Mouse (Mus musculus) gastrocnemius, postnatal 10 days (tissue): ENCODE data around the gene Ralgps1. TPM values are rescaled to one million over a fixed set of nuclear protein-coding genes. Genes with fewer than 3 reads are reported as not detected.
A peak's percentile ranks its signal among the peaks of the same experiment; 100 is the strongest.

Experiments used
- DNase-seq: peaks from one replicate; pipeline ENCODE4 v3.0.0; 2021; ENCODE audit warnings: mixed read lengths
- total RNA-seq, 2 experiments: library from RNA; stranded (reverse); gene quantifications; 2 replicates each; pipeline ENCODE4 v1.2.3; 2021

Gene Ralgps1
- total RNA-seq, 2 experiments from 2014 or later, result 4.1 to 5.2 TPM

GRCm38 (mm10) chr2:33321031-33321430, 50.3 kb downstream of the Ralgps1 start:
- DNase-seq, result no peak

DNA sequence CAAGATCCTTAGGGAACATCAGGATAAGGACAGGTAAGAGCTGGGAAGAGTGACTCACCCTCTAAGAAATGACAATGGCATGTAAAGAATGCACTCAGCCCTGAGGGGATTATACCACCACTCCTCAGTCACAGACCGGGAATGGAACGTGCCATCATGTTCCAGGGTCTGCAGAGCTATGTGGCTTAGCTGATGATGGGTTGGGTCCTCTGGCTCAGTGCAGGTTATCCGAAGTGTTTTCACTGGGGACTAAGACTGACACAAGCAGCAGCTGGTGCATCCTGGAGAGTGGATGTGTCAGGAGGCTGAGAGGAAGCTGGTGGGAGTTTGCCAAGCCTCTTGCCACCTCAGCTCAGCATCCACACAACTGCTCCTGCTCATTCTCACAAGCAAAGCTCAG, 50.7 kb downstream of the Ralgps1 start:
- DNase-seq, result no peak

GRCm38 (mm10) chr2:33319934-33320333, 51.4 kb downstream of the Ralgps1 start:
- no peak for DNase-seq

- no peak for DNase-seq
Observed at GRCm38 (mm10) chr2:33319455-33319854, 51.8 kb downstream of the Ralgps1 start.

DNA sequence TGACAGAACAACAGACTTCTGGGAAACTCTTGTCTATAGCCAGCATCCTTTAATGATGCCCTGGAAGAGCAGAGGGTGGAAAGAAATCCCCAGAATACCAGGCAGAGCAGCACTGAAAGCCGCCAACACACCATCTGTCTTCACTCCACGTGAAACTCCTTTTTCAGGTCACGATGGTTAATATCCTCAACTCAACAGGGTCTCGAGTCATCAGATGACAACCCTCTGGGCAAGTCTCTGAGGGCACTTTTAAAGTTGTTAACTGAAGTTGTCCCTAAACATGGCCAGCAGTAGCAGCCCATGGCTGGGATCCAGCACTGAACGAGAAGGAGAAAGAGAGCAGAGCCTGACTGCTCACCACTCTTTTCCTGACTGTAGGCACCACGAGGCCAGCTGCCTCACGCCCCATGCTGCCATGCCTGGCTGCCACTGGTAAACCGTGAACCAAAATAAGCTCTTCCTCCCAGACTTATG, 52.8 kb downstream of the Ralgps1 start:
- peak; percentile 38 for DNase-seq

DNA sequence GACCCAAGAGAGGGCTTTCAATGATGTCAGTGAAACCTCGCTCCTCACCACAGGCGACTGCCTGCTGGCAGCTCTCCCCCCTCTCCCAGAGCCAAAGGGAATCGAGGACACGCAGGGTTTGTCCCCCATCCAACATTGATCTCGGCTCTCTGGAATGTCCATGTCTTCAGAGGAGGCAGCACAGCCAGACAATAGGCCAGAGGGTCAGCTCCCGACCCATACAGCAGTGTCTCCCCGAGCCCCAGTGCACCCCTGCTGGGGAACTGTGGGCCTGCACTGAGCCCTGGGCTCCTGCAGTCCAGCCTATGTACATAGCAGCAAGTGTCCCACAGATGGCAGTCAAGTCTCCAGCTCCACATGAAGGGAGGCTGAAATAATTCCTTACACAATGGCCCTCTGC, 54.8 kb downstream of the Ralgps1 start:
- peak; percentile 88 for DNase-seq

DNA sequence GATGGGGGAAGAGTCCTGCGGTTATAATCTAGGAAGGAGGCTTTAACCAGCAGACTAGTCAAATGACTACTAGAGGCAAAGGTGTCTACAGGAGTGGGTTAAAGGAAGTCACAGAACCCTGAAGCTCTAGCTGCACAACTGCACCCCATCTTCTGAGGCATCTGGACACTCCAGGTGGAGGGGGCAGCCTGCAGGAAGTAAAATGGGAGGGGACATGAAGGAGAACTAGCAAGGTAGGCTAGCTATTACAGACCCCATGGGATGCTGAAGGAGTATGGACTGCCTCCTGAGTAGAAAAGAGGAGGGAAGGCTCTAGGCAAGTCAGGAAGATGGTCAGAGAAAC, 55.3 kb downstream of the Ralgps1 start:
- no peak for DNase-seq

DNA sequence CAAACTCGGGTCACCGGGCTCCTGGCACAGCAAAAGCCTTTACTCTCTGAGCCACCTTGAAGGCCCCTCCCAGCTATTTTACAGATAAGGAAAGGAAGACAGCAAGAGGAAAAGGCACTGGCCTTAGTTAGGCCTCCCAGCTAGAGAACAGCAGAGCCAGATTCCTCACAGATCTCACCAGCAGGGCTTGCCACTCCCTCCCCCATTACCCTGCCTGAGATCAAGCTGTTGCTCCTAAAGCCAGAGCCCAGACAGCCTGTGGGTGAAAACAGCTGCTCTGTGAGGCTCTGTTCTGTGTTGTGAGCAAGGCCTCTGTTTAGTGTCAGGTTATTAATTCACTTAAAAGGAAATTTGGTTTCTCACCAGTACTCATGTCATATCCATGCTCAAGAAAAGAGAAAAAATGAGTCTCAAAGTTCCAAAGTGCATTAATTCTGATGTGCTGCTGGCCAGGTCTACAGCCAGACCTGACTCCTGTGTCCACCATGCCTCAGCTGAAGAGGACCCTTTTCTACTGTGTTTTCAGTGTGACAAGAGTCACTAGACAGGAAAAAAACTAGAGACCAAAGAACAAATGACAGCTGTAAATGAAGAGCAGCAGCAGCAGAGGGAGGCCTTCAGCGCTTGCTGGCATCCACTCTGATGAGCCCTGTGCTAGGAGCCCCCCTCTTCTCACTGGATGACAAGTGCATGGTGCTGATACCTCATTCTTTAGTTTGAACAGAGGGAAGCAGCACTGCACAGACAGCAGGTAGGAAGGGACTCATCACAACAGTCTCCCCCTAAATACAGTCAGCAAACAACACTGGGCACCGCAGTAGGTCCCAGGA, 55.8 kb downstream of the Ralgps1 start:
- DNase-seq, result no peak

GRCm38 (mm10) chr2:33309426-33309825, 61.9 kb downstream of the Ralgps1 start:
- DNase-seq, result peak; percentile 44

- no peak for DNase-seq
Observed at GRCm38 (mm10) chr2:33306565-33306964, 64.7 kb downstream of the Ralgps1 start.

DNA sequence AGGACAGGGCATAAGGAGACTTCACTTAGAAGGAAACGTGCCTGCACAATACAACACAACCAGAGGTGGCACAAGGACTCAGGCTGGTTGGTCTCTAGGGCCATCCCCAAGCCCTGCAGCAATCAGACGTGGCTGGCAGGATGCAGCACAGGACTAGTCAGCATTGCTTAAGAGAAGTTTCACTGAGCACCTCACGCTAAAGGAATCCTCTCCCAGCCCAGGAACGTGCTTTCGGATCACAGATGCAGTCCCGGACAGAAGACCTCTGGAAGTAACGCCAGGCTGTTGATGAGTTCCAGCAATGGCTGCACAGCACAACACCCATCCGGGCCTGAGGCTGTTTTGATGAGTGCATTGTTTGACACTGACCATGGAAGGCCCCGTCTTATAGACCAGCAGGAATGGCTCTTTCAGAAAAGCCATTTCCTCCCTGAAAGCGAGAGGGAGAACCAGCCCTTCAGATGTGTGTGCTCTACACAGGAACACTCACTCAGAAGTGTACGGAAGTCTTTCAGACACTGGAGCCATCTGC, 67.8 kb downstream of the Ralgps1 start:
- DNase-seq, result no peak

DNA sequence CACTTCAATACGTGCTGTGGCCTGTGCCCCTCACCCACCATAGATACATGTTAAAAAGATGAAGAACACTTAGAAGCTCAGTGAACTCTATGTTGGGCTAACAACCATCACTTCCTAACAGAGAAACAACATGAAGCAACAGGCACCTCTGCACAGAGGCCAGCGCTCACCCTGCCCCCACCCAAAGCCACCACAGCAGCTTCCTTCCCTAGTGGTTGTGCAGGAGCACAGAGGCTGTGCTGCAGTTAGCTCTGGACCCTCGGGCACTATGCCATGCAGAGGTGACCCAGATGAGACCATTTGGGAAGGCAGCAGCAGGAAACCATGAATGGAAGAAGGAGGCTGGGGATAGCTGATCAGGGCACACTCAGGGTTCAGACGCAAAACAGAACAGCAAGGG, 68.5 kb downstream of the Ralgps1 start:
- DNase-seq, result no peak

GRCm38 (mm10) chr2:33302405-33302804, 68.9 kb downstream of the Ralgps1 start:
- DNase-seq, result no peak

GRCm38 (mm10) chr2:33300371-33301046, 70.8 kb downstream of the Ralgps1 start:
- no peak for DNase-seq

DNA sequence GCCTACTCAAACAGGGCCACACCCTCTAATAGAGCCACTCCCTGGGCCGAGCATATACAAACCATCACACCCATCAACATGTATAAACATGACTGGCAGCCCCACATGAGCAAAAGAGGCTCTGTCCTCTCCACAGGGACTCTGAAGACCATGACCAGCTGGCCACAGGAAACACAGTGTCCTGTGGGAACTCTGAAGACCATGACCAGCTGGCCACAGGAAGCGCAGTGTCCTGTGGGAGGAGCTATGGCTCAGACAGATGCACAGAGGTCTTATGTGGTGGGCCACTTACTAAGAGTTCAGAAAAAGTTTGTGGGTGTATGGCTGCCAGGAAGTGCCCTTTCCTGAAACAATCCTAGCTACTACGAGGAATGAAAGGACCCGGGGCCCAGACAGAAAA, 72.4 kb downstream of the Ralgps1 start:
- no peak for DNase-seq

- no peak for DNase-seq
Observed at GRCm38 (mm10) chr2:33295115-33295514, 76.2 kb downstream of the Ralgps1 start.

DNA sequence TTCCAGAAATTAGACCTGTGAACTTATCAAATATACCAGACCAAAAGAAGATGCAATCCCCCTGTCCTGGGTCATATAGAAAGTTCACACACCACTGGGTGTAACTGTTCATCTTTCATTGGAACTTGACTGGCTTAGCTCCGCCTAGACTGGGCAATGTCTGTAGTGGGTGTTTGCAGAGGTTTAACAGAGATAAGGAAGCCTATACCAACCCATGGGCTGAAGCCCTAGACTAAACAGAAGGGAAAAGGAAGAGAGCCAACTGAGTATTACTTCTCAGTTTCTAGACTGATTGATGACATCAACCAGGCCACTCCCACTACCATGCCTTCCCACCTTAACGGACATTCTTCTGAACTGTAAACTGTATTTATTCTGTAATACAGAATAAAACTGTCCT, 79.2 kb downstream of the Ralgps1 start:
- no peak for DNase-seq

DNA sequence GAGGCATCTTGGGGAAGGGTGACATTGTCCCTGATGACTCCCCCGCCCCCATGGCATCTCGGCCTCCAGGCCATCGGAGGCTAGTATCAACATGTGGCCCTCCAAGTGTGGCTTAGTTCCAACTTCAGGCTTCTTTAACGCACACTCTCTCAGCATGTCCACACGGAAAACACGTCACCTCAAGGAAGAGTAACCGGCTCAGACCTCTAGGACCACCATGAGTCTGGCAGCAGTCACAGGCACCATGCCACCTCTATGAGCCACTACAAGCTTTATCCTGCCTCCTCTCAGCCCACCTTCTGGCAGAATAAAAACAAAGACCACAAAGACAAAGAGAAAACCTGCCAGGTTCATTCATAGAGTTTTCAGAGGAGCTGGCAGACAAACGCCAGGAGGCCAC, 80.8 kb downstream of the Ralgps1 start:
- no peak for DNase-seq

DNA sequence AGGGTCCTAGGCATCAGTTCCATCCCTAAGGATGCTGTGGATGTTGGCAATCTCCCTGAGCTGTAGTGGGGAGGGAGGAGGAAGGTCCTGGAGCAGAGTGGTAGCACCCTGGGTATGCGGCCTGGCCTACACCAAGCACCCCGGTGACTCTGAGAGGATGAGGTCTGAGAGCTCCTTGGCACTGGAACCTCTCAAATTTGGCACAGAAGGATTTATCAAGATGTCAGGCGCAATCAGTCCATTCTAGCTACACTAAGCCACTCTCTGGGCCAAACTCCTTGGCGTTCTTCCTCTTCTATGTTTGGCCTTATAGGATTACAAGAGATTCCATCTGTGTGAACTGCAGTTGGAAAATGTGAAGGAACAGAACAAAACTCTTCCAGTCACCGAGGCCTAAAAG, 82.4 kb downstream of the Ralgps1 start:
- DNase-seq, result no peak

GRCm38 (mm10) chr2:33283674-33284073, 87.6 kb downstream of the Ralgps1 start:
- DNase-seq, result no peak

DNA sequence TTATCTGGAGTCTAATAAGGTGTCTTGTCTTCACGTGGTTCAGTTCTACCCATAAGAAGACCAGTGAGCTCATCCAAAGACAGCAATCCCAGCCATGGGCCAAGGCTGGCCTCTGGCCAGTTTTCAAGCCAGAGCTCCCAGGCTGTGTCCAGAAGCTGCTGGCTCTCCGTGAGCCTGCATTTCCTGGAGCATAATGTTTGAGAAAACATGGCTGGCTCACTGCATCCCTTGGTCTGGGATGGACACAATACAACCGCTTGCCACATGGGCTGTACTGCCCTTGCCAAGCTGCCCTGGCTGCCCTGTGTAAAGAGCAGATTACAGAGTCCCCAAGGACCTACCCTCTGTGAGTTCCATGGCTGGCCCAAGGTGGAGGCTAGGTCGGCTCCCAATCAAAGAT, 88.4 kb downstream of the Ralgps1 start:
- peak; percentile 81 for DNase-seq

DNA sequence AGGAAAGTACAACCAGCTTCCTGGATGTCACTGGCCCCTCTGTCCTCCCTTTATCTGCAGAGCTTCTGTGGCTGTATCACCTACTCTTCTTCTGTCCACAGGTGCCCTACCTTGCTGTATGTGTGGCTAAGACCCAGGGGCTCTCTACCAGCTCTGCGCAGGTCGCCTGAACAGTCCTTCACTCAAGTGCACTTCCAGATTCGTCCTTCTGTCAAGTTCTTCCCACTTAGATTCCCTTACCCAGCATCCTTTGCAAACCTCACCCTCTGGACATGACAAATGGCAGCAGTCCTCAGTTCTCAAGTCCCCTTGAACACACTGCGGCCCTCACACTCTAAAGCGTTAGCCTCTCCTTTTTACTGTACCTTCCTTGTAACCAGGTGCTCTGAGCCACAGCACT, 89.5 kb downstream of the Ralgps1 start:
- DNase-seq, result no peak

GRCm38 (mm10) chr2:33280525-33280924, 90.8 kb downstream of the Ralgps1 start:
- no peak for DNase-seq

GRCm38 (mm10) chr2:33279758-33280157, 91.5 kb downstream of the Ralgps1 start:
- no peak for DNase-seq
